Mouse (Mus musculus): ENCODE data around the gene Flrt3.

DNA sequence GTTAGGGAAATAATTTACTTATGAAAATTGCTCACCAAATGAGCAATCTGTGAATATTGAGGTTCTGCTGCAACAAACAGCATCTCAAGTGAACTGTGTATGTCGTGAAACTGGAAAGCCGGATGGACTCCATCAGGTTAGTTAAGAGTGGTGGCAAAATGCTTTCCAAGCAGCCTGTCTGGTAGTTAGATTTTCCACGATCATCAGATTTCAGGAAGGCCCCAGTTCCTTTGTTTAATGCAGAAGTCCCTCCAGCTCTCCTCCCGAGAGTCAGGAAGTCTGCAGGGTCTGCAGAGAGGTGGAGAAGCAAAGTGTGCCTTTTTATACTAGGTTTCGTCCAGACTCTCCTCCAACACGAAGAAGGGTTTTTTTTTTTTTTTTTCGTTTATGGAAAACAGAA lies 4.4 kb downstream of the Flrt3 start:
- TF ChIP-seq GATA1 (IDR thresholded peaks at IDR 0.05; ENCODE audit: borderline replicate concordance, low read length) (no peak), CTCF (IDR thresholded peaks at IDR 0.05; ENCODE audit: low read depth, low read length) (no peak), POLR2AphosphoS5 (IDR thresholded peaks at IDR 0.05; ENCODE audit: insufficient replicate concordance, low read depth, low read length) (no peak), TAL1 (conservative IDR thresholded peaks at IDR 0.05; ENCODE audit: low read depth, low read length) (no peak), GATA2 (IDR thresholded peaks at IDR 0.05; ENCODE audit: borderline replicate concordance, low read depth, low read length) (no peak)
